Mouse (Mus musculus): ENCODE data around the gene Syt8. TPM values are rescaled to one million over a fixed set of nuclear protein-coding genes. Genes with fewer than 3 reads are reported as not detected.
A peak's percentile ranks its signal among the peaks of the same experiment; 100 is the strongest.

Gene Syt8
- polyA plus RNA-seq, 1 experiment from 2014 or later, result not detected

DNA sequence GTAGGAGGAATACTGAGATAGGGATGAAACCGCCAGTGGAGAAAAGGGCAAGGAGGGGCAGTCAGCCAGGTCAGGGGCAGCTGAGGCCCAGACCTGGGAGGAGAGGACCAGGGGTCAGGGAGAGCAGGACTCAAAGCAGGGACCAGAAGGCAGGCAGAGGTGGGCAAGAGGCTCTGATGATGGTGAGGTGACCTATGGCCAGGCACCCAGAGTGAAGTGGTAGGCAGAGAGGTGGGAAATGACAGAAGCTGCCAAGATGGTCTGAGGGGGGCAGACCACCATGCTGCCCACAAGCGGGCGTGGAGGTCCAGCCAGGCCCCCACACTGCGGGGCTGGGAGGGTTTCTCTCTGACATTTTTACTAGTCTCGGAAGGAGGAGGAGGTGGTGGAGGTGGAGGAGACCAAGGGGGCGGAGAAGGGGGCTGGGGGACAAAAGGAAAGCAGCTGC is 36.8 kb downstream of the Syt8 start:
- Histone ChIP-seq H3K4me1 (replicated peaks; ENCODE audit: control insufficient read depth, insufficient read depth, low read length) (peaks cover 11% of the 10 kb centered on the region; the same call in 1 of the 2 replicates), H3K4me3 (ENCODE audit: low read depth, low read length) (no peak overlapping the region), H3K9ac (ENCODE audit: low read length) (peak overlapping the region; percentile 37; the same call in 1 of the 2 replicates), H3K27ac (ENCODE audit: low read depth, low read length) (0 out of 2 replicates have a peak overlapping the region, but pooled peaks have one; percentile 12), H3K27me3 (ENCODE audit: control insufficient read depth, insufficient read depth, low read length) (no peaks in the 10 kb centered on the region), H3K36me3 (ENCODE audit: control insufficient read depth, insufficient read depth, low read length) (no peaks in the 10 kb centered on the region), H3K4me2 (ENCODE audit: low read depth, low read length, severe bottlenecking) (no peak overlapping the region), H3K9me3 (ENCODE audit: control insufficient read depth, low read length) (no peaks in the 10 kb centered on the region)
- DNase-seq (ENCODE audit: low spot score) (peak; percentile 52), ATAC-seq (replicated peaks; ENCODE audit: low FRiP score) (no peak)
- WGBS, result 32% methylated on average over 6 of the region's 6 CpGs

DNA sequence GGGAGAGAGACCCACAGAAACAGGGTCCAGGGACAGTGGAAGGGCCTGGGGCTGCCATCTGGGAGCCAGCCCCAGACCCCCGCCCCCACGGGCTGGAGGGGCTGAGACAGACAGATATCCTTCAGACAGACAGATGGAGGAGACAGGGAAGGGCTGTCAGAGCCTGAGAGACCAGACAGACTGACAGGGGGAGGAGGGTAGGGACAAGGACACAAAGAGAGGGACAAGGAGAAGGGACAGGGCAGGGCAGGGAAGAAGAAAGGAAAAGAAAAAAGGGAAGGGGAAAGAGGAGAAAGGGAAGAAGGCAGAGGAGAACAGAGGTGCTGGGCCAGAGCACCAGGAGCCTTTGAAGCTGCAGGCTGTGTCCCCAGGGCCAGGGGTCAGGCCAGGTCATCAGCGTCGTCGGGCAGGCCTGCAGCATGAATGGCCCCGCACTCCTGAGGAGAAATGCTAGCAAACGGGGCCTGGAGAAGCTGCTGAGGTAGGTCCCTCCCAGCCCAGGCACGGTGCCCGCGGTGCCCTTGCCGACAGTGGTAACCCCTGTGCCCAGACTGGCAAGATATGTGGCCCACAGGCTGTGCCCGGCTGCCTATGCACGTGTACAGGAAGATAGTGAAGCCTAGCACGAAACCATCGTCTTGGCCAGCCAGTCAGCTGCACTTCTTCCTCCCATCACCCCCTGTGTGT is 37.4 kb downstream of the Syt8 start:
- no peak for ATAC-seq (replicated peaks; ENCODE audit: low FRiP score)
- H3K27me3 ChIP-seq (ENCODE audit: control insufficient read depth, insufficient read depth, low read length), result no peaks in the 10 kb centered on the region
- WGBS, result 42% methylated on average over 15 of the region's 15 CpGs
- no peaks in the 10 kb centered on the region for H3K36me3 ChIP-seq (ENCODE audit: control insufficient read depth, insufficient read depth, low read length)
- H3K9me3 ChIP-seq (ENCODE audit: control insufficient read depth, low read length), result no peaks in the 10 kb centered on the region
- 0 out of 2 replicates have a peak overlapping the region, but pooled peaks have one; percentile 12 for H3K27ac ChIP-seq (ENCODE audit: low read depth, low read length)
- peak; percentile 54 for DNase-seq (ENCODE audit: low spot score)
- no peak overlapping the region for H3K4me2 ChIP-seq (ENCODE audit: low read depth, low read length, severe bottlenecking)
- peaks cover 11% of the 10 kb centered on the region; the same call in 1 of the 2 replicates for H3K4me1 ChIP-seq (replicated peaks; ENCODE audit: control insufficient read depth, insufficient read depth, low read length)
- H3K9ac ChIP-seq (ENCODE audit: low read length), result peak overlapping the region; percentile 37; the same call in 1 of the 2 replicates
- no peak overlapping the region for H3K4me3 ChIP-seq (ENCODE audit: low read depth, low read length)

DNA sequence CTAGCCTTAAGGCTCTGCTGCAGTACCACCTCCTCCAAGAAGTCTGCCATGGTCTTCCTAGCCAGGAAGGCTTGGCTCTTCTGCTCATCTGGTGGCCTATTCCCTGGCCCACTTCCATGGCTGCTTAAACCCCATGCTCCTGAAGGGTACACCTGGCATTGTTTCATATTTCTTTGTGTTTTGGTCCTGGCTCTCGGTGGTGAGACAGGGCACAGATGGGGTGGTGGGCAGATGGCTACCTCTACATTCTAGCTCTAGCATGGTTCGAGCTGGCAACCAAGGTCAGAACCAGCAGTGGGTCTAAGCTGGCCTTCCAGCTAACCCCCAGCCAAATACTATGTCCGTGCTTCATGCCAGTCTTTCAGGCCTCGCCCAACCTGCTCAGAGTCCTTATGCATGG is 38.3 kb downstream of the Syt8 start:
- ATAC-seq (replicated peaks; ENCODE audit: low FRiP score), result no peak
- Histone ChIP-seq H3K9ac (ENCODE audit: low read length) (no peak overlapping the region), H3K36me3 (ENCODE audit: control insufficient read depth, insufficient read depth, low read length) (no peaks in the 10 kb centered on the region), H3K4me2 (ENCODE audit: low read depth, low read length, severe bottlenecking) (no peak overlapping the region), H3K27ac (ENCODE audit: low read depth, low read length) (no peak overlapping the region), H3K27me3 (ENCODE audit: control insufficient read depth, insufficient read depth, low read length) (no peaks in the 10 kb centered on the region), H3K4me3 (ENCODE audit: low read depth, low read length) (no peak overlapping the region), H3K4me1 (replicated peaks; ENCODE audit: control insufficient read depth, insufficient read depth, low read length) (peaks cover 11% of the 10 kb centered on the region; the same call in 1 of the 2 replicates), H3K9me3 (ENCODE audit: control insufficient read depth, low read length) (no peaks in the 10 kb centered on the region)
- 88% methylated on average over 4 of the region's 4 CpGs for WGBS
- DNase-seq (ENCODE audit: low spot score), result no peak

DNA sequence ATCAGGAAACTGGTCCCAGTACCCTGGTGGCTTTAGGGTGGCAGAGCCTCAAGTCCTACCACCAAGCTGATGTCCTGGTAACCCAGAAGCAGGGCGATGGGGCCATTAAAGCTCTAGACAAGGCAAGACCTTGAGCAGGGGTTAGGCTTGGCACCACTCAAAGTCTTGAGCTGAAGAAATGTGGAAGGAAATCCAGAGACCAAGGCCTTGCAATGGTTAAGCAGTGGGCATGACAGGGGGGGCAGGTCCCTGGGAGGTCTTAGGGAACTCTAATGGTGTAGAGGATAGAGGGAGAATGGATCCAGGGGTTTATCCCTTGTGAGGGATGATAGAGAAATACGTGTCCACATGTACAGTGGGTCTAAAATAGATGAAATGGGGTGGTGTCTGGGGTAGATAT is 38.8 kb downstream of the Syt8 start:
- Histone ChIP-seq H3K4me1 (replicated peaks; ENCODE audit: control insufficient read depth, insufficient read depth, low read length) (peaks cover 11% of the 10 kb centered on the region; the same call in 1 of the 2 replicates), H3K4me3 (ENCODE audit: low read depth, low read length) (no peak overlapping the region), H3K9ac (ENCODE audit: low read length) (no peak overlapping the region), H3K36me3 (ENCODE audit: control insufficient read depth, insufficient read depth, low read length) (no peaks in the 10 kb centered on the region), H3K27me3 (ENCODE audit: control insufficient read depth, insufficient read depth, low read length) (no peaks in the 10 kb centered on the region), H3K9me3 (ENCODE audit: control insufficient read depth, low read length) (no peaks in the 10 kb centered on the region), H3K27ac (ENCODE audit: low read depth, low read length) (no peak overlapping the region), H3K4me2 (ENCODE audit: low read depth, low read length, severe bottlenecking) (no peak overlapping the region)
- WGBS, result 88% methylated on average over 2 of the region's 2 CpGs
- ATAC-seq (replicated peaks; ENCODE audit: low FRiP score), result no peak
- DNase-seq (ENCODE audit: low spot score), result no peak

DNA sequence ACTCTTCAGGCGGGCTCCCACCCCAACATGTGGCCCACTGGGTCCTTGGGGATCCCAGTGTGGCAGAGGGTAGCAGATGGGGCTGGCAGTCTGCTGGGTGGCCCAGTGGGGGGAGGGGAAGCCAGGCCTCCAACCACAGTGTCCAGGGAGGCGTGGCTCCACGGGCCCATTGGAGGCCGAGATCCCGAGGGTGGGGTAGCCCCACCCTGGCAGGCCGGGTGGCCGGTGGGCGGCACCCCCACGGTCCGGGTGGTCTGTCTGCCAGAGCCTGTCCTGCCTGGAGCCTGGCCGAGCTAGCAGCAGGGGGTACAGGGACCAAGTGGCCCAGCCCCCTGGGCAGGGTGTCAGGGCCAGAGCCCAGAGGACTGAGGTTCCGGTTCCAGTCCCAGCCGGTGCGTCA is 40.1 kb downstream of the Syt8 start:
- H3K4me1 ChIP-seq (replicated peaks; ENCODE audit: control insufficient read depth, insufficient read depth, low read length), result peaks cover 11% of the 10 kb centered on the region; the same call in 1 of the 2 replicates
- no peak overlapping the region for H3K4me3 ChIP-seq (ENCODE audit: low read depth, low read length)
- H3K27me3 ChIP-seq (ENCODE audit: control insufficient read depth, insufficient read depth, low read length), result no peaks in the 10 kb centered on the region
- H3K9me3 ChIP-seq (ENCODE audit: control insufficient read depth, low read length), result no peaks in the 10 kb centered on the region
- no peak overlapping the region for H3K27ac ChIP-seq (ENCODE audit: low read depth, low read length)
- ATAC-seq (replicated peaks; ENCODE audit: low FRiP score), result no peak
- H3K4me2 ChIP-seq (ENCODE audit: low read depth, low read length, severe bottlenecking), result no peak overlapping the region
- WGBS, result 86% methylated on average over 14 of the region's 14 CpGs
- DNase-seq (ENCODE audit: low spot score), result peak; percentile 44
- no peaks in the 10 kb centered on the region for H3K36me3 ChIP-seq (ENCODE audit: control insufficient read depth, insufficient read depth, low read length)
- H3K9ac ChIP-seq (ENCODE audit: low read length), result no peak overlapping the region

DNA sequence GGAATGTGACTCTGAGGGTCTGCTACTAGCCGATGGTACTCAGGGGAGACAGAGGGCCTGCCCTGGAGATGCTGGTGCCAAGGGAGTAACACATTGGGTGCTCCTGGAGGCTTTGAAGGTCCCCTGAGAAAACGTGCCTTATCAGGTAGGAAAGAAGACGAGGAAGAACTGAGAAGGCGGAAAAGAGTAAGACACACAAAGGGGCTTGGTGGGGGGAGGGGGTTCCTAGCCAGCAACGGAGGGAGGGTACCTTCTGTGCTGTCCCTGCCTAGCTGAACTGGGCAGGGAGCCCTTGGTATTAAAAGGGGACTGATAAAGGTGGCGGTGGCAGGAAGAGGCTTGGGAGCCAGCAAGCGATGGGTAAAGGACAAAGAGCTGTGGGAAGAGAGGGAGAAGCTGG is 41.0 kb downstream of the Syt8 start:
- Histone ChIP-seq H3K9me3 (ENCODE audit: control insufficient read depth, low read length) (no peaks in the 10 kb centered on the region), H3K27me3 (ENCODE audit: control insufficient read depth, insufficient read depth, low read length) (no peaks in the 10 kb centered on the region), H3K4me2 (ENCODE audit: low read depth, low read length, severe bottlenecking) (no peak overlapping the region), H3K4me1 (replicated peaks; ENCODE audit: control insufficient read depth, insufficient read depth, low read length) (peaks cover 11% of the 10 kb centered on the region; the same call in 1 of the 2 replicates), H3K27ac (ENCODE audit: low read depth, low read length) (no peak overlapping the region), H3K4me3 (ENCODE audit: low read depth, low read length) (no peak overlapping the region), H3K9ac (ENCODE audit: low read length) (no peak overlapping the region), H3K36me3 (ENCODE audit: control insufficient read depth, insufficient read depth, low read length) (no peaks in the 10 kb centered on the region)
- ATAC-seq (replicated peaks; ENCODE audit: low FRiP score) (no peak), DNase-seq (ENCODE audit: low spot score) (peak; percentile 38)
- 62% methylated on average over 7 of the region's 7 CpGs for WGBS

DNA sequence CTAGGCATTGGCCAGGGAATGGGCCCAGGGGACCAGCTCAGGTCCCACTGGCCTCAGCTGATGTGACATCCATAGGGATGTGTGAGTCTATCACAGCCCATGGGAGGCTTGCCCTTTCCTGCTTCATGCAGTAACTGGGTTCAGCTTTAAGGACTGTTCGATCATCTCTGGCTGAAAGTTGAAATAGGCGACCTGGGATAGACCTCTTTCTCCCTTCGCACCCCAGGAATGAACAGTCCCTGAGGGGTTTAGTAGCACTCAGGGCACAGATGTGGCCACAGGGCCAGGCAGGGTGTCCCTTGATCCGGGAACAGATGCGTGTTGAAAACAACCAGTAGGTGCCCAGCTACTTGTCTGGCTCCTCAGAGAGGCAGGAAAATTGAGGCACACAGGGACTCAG is 41.6 kb downstream of the Syt8 start:
- Histone ChIP-seq H3K27me3 (ENCODE audit: control insufficient read depth, insufficient read depth, low read length) (no peaks in the 10 kb centered on the region), H3K4me3 (ENCODE audit: low read depth, low read length) (no peak overlapping the region), H3K36me3 (ENCODE audit: control insufficient read depth, insufficient read depth, low read length) (no peaks in the 10 kb centered on the region), H3K4me2 (ENCODE audit: low read depth, low read length, severe bottlenecking) (no peak overlapping the region), H3K9ac (ENCODE audit: low read length) (no peak overlapping the region), H3K27ac (ENCODE audit: low read depth, low read length) (no peak overlapping the region), H3K9me3 (ENCODE audit: control insufficient read depth, low read length) (no peaks in the 10 kb centered on the region), H3K4me1 (replicated peaks; ENCODE audit: control insufficient read depth, insufficient read depth, low read length) (peaks cover 8% of the 10 kb centered on the region; the same call in 1 of the 2 replicates)
- DNase-seq (ENCODE audit: low spot score) (no peak), ATAC-seq (replicated peaks; ENCODE audit: low FRiP score) (no peak)
- WGBS, result 83% methylated on average over 5 of the region's 5 CpGs

DNA sequence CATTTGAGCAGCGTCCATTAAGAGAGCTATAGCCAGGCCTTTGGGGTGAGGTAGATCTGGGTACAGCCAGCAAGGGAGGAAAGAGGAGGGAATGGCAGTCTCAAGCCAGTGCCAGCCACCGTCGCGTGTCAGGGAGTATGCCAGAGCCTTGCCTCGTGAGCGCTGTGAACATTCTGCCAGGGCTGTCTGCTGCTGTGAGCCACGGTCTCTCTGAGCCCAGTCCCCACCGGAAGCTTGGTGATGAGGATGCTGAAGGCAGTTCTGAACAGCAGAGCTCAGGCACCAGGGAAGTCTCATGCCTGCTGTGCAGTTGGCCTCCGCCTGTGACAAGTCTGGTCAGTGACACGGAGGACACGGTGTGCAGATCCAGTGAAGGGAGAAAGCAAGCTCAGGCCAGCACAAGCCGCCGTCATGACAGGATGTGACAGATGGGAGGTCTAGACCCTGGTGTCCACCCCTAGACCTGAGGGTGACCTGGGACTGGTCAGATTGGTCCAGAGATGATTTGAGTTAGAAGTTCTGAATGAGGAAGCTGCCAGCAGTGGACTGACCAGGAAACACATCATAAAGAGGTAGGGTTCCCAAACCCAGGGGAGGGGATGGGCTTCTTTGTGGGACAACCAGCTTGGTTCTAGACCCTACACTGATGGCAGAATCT is 42.3 kb downstream of the Syt8 start:
- Histone ChIP-seq H3K27me3 (ENCODE audit: control insufficient read depth, insufficient read depth, low read length) (no peaks in the 10 kb centered on the region), H3K9me3 (ENCODE audit: control insufficient read depth, low read length) (no peaks in the 10 kb centered on the region), H3K4me2 (ENCODE audit: low read depth, low read length, severe bottlenecking) (no peak overlapping the region), H3K27ac (ENCODE audit: low read depth, low read length) (no peak overlapping the region), H3K9ac (ENCODE audit: low read length) (no peak overlapping the region), H3K4me1 (replicated peaks; ENCODE audit: control insufficient read depth, insufficient read depth, low read length) (peaks cover 10% of the 10 kb centered on the region), H3K36me3 (ENCODE audit: control insufficient read depth, insufficient read depth, low read length) (no peaks in the 10 kb centered on the region), H3K4me3 (ENCODE audit: low read depth, low read length) (no peak overlapping the region)
- ATAC-seq (replicated peaks; ENCODE audit: low FRiP score) (no peak), DNase-seq (ENCODE audit: low spot score) (no peak)
- 92% methylated on average over 13 of the region's 13 CpGs for WGBS

Data from forebrain, embryonic 11.5 days (tissue).